In genomic region chr15:31529811-31530658, GRCm38 (mm10) we compare ENCODE assay signal across 8 mouse cellular contexts. TPM values are rescaled to one million over a fixed set of nuclear protein-coding genes. Genes with fewer than 3 reads are reported as not detected.
DNase-seq lines count a peak whose midpoint lies in the region; ATAC-seq lines count a peak whose summit lies in the region.

No protein-coding gene starts in this region.

- no peaks in the 10 kb centered on the region for H3K27me3 ChIP-seq in heart, embryonic 12.5 days (replicated peaks)
- no peaks in the 10 kb centered on the region for H3K27me3 ChIP-seq in kidney, embryonic 14.5 days (ENCODE audit: control insufficient read depth, insufficient read depth, low read length)
- H3K27me3 ChIP-seq in lung, embryonic 15.5 days = no peaks in the 10 kb centered on the region

- peaks cover 9% of the 10 kb centered on the region for H3K4me1 ChIP-seq in heart, embryonic 12.5 days (replicated peaks)
- peaks cover 7% of the 10 kb centered on the region; the same call in 1 of the 2 replicates for H3K4me1 ChIP-seq in kidney, embryonic 14.5 days (ENCODE audit: control insufficient read depth, insufficient read depth, low read length)
- H3K4me1 ChIP-seq in lung, embryonic 15.5 days = peaks cover 20% of the 10 kb centered on the region

- peak; percentile 67 for ATAC-seq in heart, embryonic 12.5 days (ENCODE audit: insufficient number of reproducible peaks, low FRiP score)
- ATAC-seq in kidney, embryonic 14.5 days (ENCODE audit: low FRiP score, low TSS enrichment) = peak; percentile 58
- ATAC-seq in lung, embryonic 15.5 days (ENCODE audit: borderline replicate concordance, extremely low read depth, low FRiP score, low TSS enrichment) = peak; percentile 64

- H3K27ac ChIP-seq in heart, embryonic 12.5 days (ENCODE audit: poor library complexity, severe bottlenecking) = peak overlapping the region; percentile 97
- H3K27ac ChIP-seq in kidney, embryonic 14.5 days (ENCODE audit: low read depth, low read length) = peak overlapping the region; percentile 98
- peak overlapping the region; percentile 98 for H3K27ac ChIP-seq in lung, embryonic 15.5 days

- peak overlapping the region; percentile 99 for H3K9ac ChIP-seq in heart, embryonic 12.5 days
- peak overlapping the region; percentile 95 for H3K9ac ChIP-seq in kidney, embryonic 14.5 days (ENCODE audit: low read depth, low read length)
- H3K9ac ChIP-seq in lung, embryonic 15.5 days = peak overlapping the region; percentile 89

- peak overlapping the region; percentile 98 for H3K4me3 ChIP-seq in heart, embryonic 12.5 days
- H3K4me3 ChIP-seq in kidney, embryonic 14.5 days (ENCODE audit: low read length) = peak overlapping the region; percentile 73
- peak overlapping the region; percentile 94 for H3K4me3 ChIP-seq in lung, embryonic 15.5 days

- H3K9me3 ChIP-seq in heart, embryonic 12.5 days (replicated peaks) = no peaks in the 10 kb centered on the region; the same call in 1 of the 2 replicates
- H3K9me3 ChIP-seq in kidney, embryonic 14.5 days (ENCODE audit: control insufficient read depth, low read length) = no peaks in the 10 kb centered on the region
- no peaks in the 10 kb centered on the region for H3K9me3 ChIP-seq in lung, embryonic 15.5 days

- WGBS in heart, embryonic 12.5 days = under 1% methylated on average over 54 of the region's 56 CpGs
- 1% methylated on average over 55 of the region's 56 CpGs for WGBS in kidney, embryonic 14.5 days
- under 1% methylated on average over 56 of the region's 56 CpGs for WGBS in lung, embryonic 15.5 days

- 0 out of 2 replicates have a peak, but pooled peaks cover 4% of the 10 kb centered on the region for H3K36me3 ChIP-seq in heart, embryonic 12.5 days
- no peaks in the 10 kb centered on the region for H3K36me3 ChIP-seq in kidney, embryonic 14.5 days (ENCODE audit: control insufficient read depth, insufficient read depth, low read length)
- 0 out of 2 replicates have a peak, but pooled peaks cover 4% of the 10 kb centered on the region for H3K36me3 ChIP-seq in lung, embryonic 15.5 days

- peak overlapping the region; percentile 92 for H3K4me2 ChIP-seq in heart, embryonic 12.5 days
- peak overlapping the region; percentile 61 for H3K4me2 ChIP-seq in kidney, embryonic 14.5 days (replicated peaks; ENCODE audit: low read depth, low read length)
- H3K4me2 ChIP-seq in lung, embryonic 15.5 days = peak overlapping the region; percentile 72

- DNase-seq in 416B (ENCODE audit: low read depth) = peak; percentile 52
- DNase-seq in adrenal gland, adult (ENCODE audit: inconsistent age in 2 of 2, low spot score in 1 of 2) = peak; percentile 70 to 85
- DNase-seq in embryo, embryonic 9.5 days (ENCODE audit: extremely low spot score) = peak; percentile 62
- DNase-seq in retina, embryonic 14.5 days (ENCODE audit: low spot score) = peak; percentile 55
- peak; percentile 73 for DNase-seq in thymus, postnatal 4 days

RNA-seq across cellular contexts. Expression of gene March6, which starts 0.8 kb away (rescaled TPM):
- 41.3 and 41.9 TPM in 2 replicates for polyA plus RNA-seq in heart, embryonic 12.5 days (2016; fragmentation: Nextera tagmentation; extraction: Ambion mirVana)
- 21.5 and 42.4 TPM in 2 replicates for polyA plus RNA-seq in kidney, embryonic 14.5 days (2014; fragmentation: Nextera tagmentation; extraction: Ambion mirVana)
- polyA plus RNA-seq in lung, embryonic 15.5 days (2015; fragmentation: Nextera tagmentation; extraction: Ambion mirVana) = 24.1 and 27.3 TPM in 2 replicates

RNA-seq across cellular contexts. Expression of gene Cmbl, which starts 35.2 kb away (rescaled TPM):
- 6.6 and 8.0 TPM in 2 replicates for polyA plus RNA-seq in heart, embryonic 12.5 days (2016; fragmentation: Nextera tagmentation; extraction: Ambion mirVana)
- polyA plus RNA-seq in kidney, embryonic 14.5 days (2014; fragmentation: Nextera tagmentation; extraction: Ambion mirVana) = 5.5 and 5.9 TPM in 2 replicates
- 6.4 and 6.8 TPM in 2 replicates for polyA plus RNA-seq in lung, embryonic 15.5 days (2015; fragmentation: Nextera tagmentation; extraction: Ambion mirVana)

Comparison
In these comparisons a context has a peak if more than half of its experiments do, and no peak if none do; other contexts are left out.
1. Peak in every context shown above with its lines: DNase-seq, ATAC-seq, H3K4me3 ChIP-seq and H3K27ac ChIP-seq.